ENCODE assay signal across 8 mouse cellular contexts in the genomic region with DNA sequence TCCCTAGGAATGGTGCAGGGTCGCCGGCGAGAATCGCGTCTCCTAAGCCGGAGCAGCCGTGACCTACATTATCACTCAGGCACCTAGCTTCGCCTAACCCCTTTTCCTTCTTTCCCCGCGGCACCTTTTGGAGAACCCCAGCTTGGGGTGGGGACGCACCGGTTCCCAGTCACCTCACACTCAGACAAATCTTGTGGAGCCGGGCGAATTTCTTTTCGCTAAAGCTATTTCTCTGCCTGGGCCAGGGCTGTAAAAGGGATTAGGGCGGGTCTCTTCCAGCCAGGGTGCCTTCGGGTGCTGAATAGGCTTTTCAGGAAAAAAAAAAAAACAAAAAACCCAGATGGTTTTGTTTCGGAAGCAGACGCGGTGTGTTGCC. TPM values are rescaled to one million over a fixed set of nuclear protein-coding genes. Genes with fewer than 3 reads are reported as not detected.
DNase-seq lines count a peak whose midpoint lies in the region; ATAC-seq lines count a peak whose summit lies in the region.

No protein-coding gene starts in this region.

- peak overlapping the region; percentile 80 for H3K4me3 ChIP-seq in lung, embryonic 16.5 days (ENCODE audit: low read length)
- H3K4me3 ChIP-seq in forebrain, embryonic 16.5 days (replicated peaks; ENCODE audit: low read length): peak overlapping the region; percentile 92
- H3K4me3 ChIP-seq in kidney, embryonic 16.5 days (ENCODE audit: low read length): peak overlapping the region; percentile 88
- peak overlapping the region; percentile 88 for H3K4me3 ChIP-seq in midbrain, embryonic 15.5 days

- peak overlapping the region; percentile 82 for H3K9ac ChIP-seq in lung, embryonic 16.5 days (ENCODE audit: low read length)
- peak overlapping the region; percentile 99 for H3K9ac ChIP-seq in forebrain, embryonic 16.5 days (replicated peaks; ENCODE audit: low read depth, low read length)
- peak overlapping the region; percentile 88 for H3K9ac ChIP-seq in kidney, embryonic 16.5 days (replicated peaks; ENCODE audit: low read length)
- peak overlapping the region; percentile 96 for H3K9ac ChIP-seq in midbrain, embryonic 15.5 days

- ATAC-seq in CD4-positive, CD25-positive, alpha-beta regulatory T cell, adult 4 months: no peak
- ATAC-seq in lung, embryonic 16.5 days (ENCODE audit: low read depth): no peak
- ATAC-seq in forebrain, embryonic 16.5 days: no peak
- ATAC-seq in kidney, embryonic 16.5 days (ENCODE audit: low FRiP score, low TSS enrichment): no peak
- peak; percentile 1 for ATAC-seq in midbrain, embryonic 15.5 days (replicated peaks)

- DNase-seq in CD4-positive, CD25-positive, alpha-beta regulatory T cell, adult 2 months (ENCODE audit: low read depth, low spot score): peak; percentile 4
- no peak for DNase-seq in lung, postnatal 14 days
- DNase-seq in thymus, postnatal 14 days: peak; percentile 40

- peak overlapping the region; percentile 93 for H3K27ac ChIP-seq in lung, embryonic 16.5 days (ENCODE audit: low read length)
- H3K27ac ChIP-seq in forebrain, embryonic 16.5 days (ENCODE audit: low read length): peak overlapping the region; percentile 99
- peak overlapping the region; percentile 93 for H3K27ac ChIP-seq in kidney, embryonic 16.5 days (ENCODE audit: low read length)
- H3K27ac ChIP-seq in midbrain, embryonic 15.5 days: peak overlapping the region; percentile 97

- no peaks in the 10 kb centered on the region for H3K27me3 ChIP-seq in lung, embryonic 16.5 days (ENCODE audit: control insufficient read depth, insufficient read depth, low read depth, low read length)
- no peaks in the 10 kb centered on the region for H3K27me3 ChIP-seq in forebrain, embryonic 16.5 days (replicated peaks; ENCODE audit: control insufficient read depth, insufficient read depth, low read length)
- H3K27me3 ChIP-seq in kidney, embryonic 16.5 days (ENCODE audit: insufficient read depth, low read length): no peaks in the 10 kb centered on the region
- no peaks in the 10 kb centered on the region for H3K27me3 ChIP-seq in midbrain, embryonic 15.5 days (replicated peaks)

- H3K4me2 ChIP-seq in lung, embryonic 16.5 days (ENCODE audit: low read depth, low read length): peak overlapping the region; percentile 91
- H3K4me2 ChIP-seq in forebrain, embryonic 16.5 days (ENCODE audit: low read length): peak overlapping the region; percentile 82
- peak overlapping the region; percentile 77 for H3K4me2 ChIP-seq in kidney, embryonic 16.5 days (replicated peaks; ENCODE audit: low read depth, low read length)
- peak overlapping the region; percentile 76 for H3K4me2 ChIP-seq in midbrain, embryonic 15.5 days

- under 1% methylated on average over 20 of the region's 20 CpGs for WGBS in lung, embryonic 16.5 days
- WGBS in forebrain, embryonic 16.5 days: under 1% methylated on average over 20 of the region's 20 CpGs
- WGBS in kidney, embryonic 16.5 days: 0% methylated on average over 20 of the region's 20 CpGs
- WGBS in midbrain, embryonic 15.5 days: under 1% methylated on average over 20 of the region's 20 CpGs

- H3K36me3 ChIP-seq in lung, embryonic 16.5 days (ENCODE audit: control insufficient read depth, insufficient read depth, low read length): 0 out of 2 replicates have a peak, but pooled peaks cover 5% of the 10 kb centered on the region
- H3K36me3 ChIP-seq in forebrain, embryonic 16.5 days (ENCODE audit: control insufficient read depth, insufficient read depth): peaks cover 10% of the 10 kb centered on the region
- H3K36me3 ChIP-seq in kidney, embryonic 16.5 days (ENCODE audit: insufficient read depth, low read length): peaks cover 11% of the 10 kb centered on the region
- 0 out of 2 replicates have a peak, but pooled peaks cover 3% of the 10 kb centered on the region for H3K36me3 ChIP-seq in midbrain, embryonic 15.5 days (replicated peaks)

- H3K9me3 ChIP-seq in lung, embryonic 16.5 days (ENCODE audit: control insufficient read depth, low read length): no peaks in the 10 kb centered on the region
- no peaks in the 10 kb centered on the region for H3K9me3 ChIP-seq in forebrain, embryonic 16.5 days (ENCODE audit: control insufficient read depth, low read length)
- H3K9me3 ChIP-seq in kidney, embryonic 16.5 days (ENCODE audit: low read length): no peaks in the 10 kb centered on the region
- no peaks in the 10 kb centered on the region for H3K9me3 ChIP-seq in midbrain, embryonic 15.5 days

- H3K4me1 ChIP-seq in lung, embryonic 16.5 days (replicated peaks; ENCODE audit: control insufficient read depth, insufficient read depth, low read length): peaks cover 25% of the 10 kb centered on the region
- H3K4me1 ChIP-seq in forebrain, embryonic 16.5 days (replicated peaks; ENCODE audit: control insufficient read depth, insufficient read depth, low read length): peaks cover 28% of the 10 kb centered on the region
- H3K4me1 ChIP-seq in kidney, embryonic 16.5 days (ENCODE audit: insufficient read depth, low read length): peaks cover 18% of the 10 kb centered on the region
- H3K4me1 ChIP-seq in midbrain, embryonic 15.5 days: peaks cover 29% of the 10 kb centered on the region

RNA-seq across cellular contexts. Expression of a gene that starts 0.6 kb away (rescaled TPM):
- polyA plus RNA-seq in CD4-positive, CD25-positive, alpha-beta regulatory T cell, adult 4 months (2017; shearing (Covaris generic)): not detected
- 31.2 and 37.2 TPM in 2 replicates for polyA plus RNA-seq in lung, embryonic 16.5 days (2015; fragmentation: Nextera tagmentation; extraction: Ambion mirVana)
- polyA plus RNA-seq in forebrain, embryonic 16.5 days (2015; fragmentation: Nextera tagmentation; extraction: Ambion mirVana): 156 and 197 TPM in 2 replicates
- polyA plus RNA-seq in kidney, embryonic 16.5 days (2015; fragmentation: Nextera tagmentation; extraction: Ambion mirVana): 74.8 and 77.9 TPM in 2 replicates
- polyA plus RNA-seq in midbrain, embryonic 15.5 days (2015; fragmentation: Nextera tagmentation; extraction: Ambion mirVana): 57.8 and 64.5 TPM in 2 replicates

Comparison
In these comparisons a context has a peak if more than half of its experiments do, and no peak if none do; other contexts are left out.
1. RNA of a gene that starts 0.6 kb away (polyA plus RNA-seq): 156 to 197 TPM in forebrain, embryonic 16.5 days, 74.8 to 77.9 TPM in kidney, embryonic 16.5 days, 57.8 to 64.5 TPM in midbrain, embryonic 15.5 days and 31.2 to 37.2 TPM in lung, embryonic 16.5 days; not detected in CD4-positive, CD25-positive, alpha-beta regulatory T cell, adult 4 months; every median in the first group is over 10 times any median in the second.
2. Peak in every context shown above with its lines, with median percentiles within 50 percentile points of each other: H3K27ac ChIP-seq, H3K4me2 ChIP-seq, H3K4me3 ChIP-seq and H3K9ac ChIP-seq.